Mouse (Mus musculus) NIH3T3 (cell line): ENCODE data around the gene Lrrc25.

ENCODE experiments used
- DNase-seq: peaks from one replicate; pipeline ENCODE4 v3.0.0-alpha.2; 2012; ENCODE audit warnings: low read depth

Gene Lrrc25

GRCm38 (mm10) chr8:70648164-70648442, 32.1 kb downstream of the Lrrc25 start:
- DNase-seq = no peak

- DNase-seq = no peak
Observed at GRCm38 (mm10) chr8:70648921-70649320, 33.0 kb downstream of the Lrrc25 start.

GRCm38 (mm10) chr8:70649324-70649723, 33.4 kb downstream of the Lrrc25 start:
- DNase-seq = peak; percentile 77

GRCm38 (mm10) chr8:70650351-70650750, 34.4 kb downstream of the Lrrc25 start:
- DNase-seq = no peak

- DNase-seq = peak; percentile 78
Observed at GRCm38 (mm10) chr8:70653226-70653625, 37.3 kb downstream of the Lrrc25 start.

GRCm38 (mm10) chr8:70654121-70654520, 38.2 kb downstream of the Lrrc25 start:
- DNase-seq = no peak

GRCm38 (mm10) chr8:70655469-70655868, 39.5 kb downstream of the Lrrc25 start:
- no peak for DNase-seq

GRCm38 (mm10) chr8:70656193-70656790, 40.3 kb downstream of the Lrrc25 start:
- DNase-seq = no peak

GRCm38 (mm10) chr8:70657214-70657613, 41.3 kb downstream of the Lrrc25 start:
- no peak for DNase-seq

GRCm38 (mm10) chr8:70657739-70658138, 41.8 kb downstream of the Lrrc25 start:
- DNase-seq = no peak

- no peak for DNase-seq
Observed at GRCm38 (mm10) chr8:70658897-70659603, 43.1 kb downstream of the Lrrc25 start.

GRCm38 (mm10) chr8:70659604-70660272, 43.8 kb downstream of the Lrrc25 start:
- DNase-seq = peak; percentile 96

- DNase-seq = no peak
Observed at GRCm38 (mm10) chr8:70660273-70660725, 44.3 kb downstream of the Lrrc25 start, which contains the start of gene Pgpep1. Gene Pgpep1 (minus strand): TSS chr8:70660388.

- peak; percentile 58 for DNase-seq
Observed at GRCm38 (mm10) chr8:70663691-70664090, 47.7 kb downstream of the Lrrc25 start.

GRCm38 (mm10) chr8:70664631-70665030, 48.7 kb downstream of the Lrrc25 start:
- no peak for DNase-seq

GRCm38 (mm10) chr8:70665599-70665998, 49.6 kb downstream of the Lrrc25 start:
- DNase-seq = no peak

- no peak for DNase-seq
Observed at GRCm38 (mm10) chr8:70667071-70667470, 51.1 kb downstream of the Lrrc25 start.
